Mouse (Mus musculus): ENCODE results near the gene Arhgap11a. TPM values are rescaled to one million over a fixed set of nuclear protein-coding genes. Genes with fewer than 3 reads are reported as not detected.

The Arhgap11a gene
- polyA plus RNA-seq, 1 experiment from 2014 or later, result 40.3 TPM

Other genes starting within 250 kb of the Arhgap11a start
- 1.3 and 1.4 TPM in 2 replicates for gene Grem1, start 90.0 kb downstream of the Arhgap11a start, polyA plus RNA-seq (2016; fragmentation: Nextera tagmentation; extraction: Ambion mirVana)
- 88.0 and 89.5 TPM in 2 replicates for gene Scg5, start 19.5 kb downstream of the Arhgap11a start, polyA plus RNA-seq (2016; fragmentation: Nextera tagmentation; extraction: Ambion mirVana)
- gene Gjd2, start 165.0 kb upstream of the Arhgap11a start, polyA plus RNA-seq (2016; fragmentation: Nextera tagmentation; extraction: Ambion mirVana), result 1.7 and 2.3 TPM in 2 replicates
- gene Actc1, start 204.9 kb upstream of the Arhgap11a start, polyA plus RNA-seq (2016; fragmentation: Nextera tagmentation; extraction: Ambion mirVana), result 106 and 158 TPM in 2 replicates